Mouse (Mus musculus) liver, embryonic 11.5 days (tissue): ENCODE results near the gene Camk2b. TPM values are rescaled to one million over a fixed set of nuclear protein-coding genes. Genes with fewer than 3 reads are reported as not detected.

ENCODE experiments used
- ATAC-seq: fragments of 200-750 bp; cut with Nextera tagmentation; replicated peaks from 2 replicates; pipeline ENCODE4 v1.8.0; 2017; ENCODE audit warnings: moderate number of reproducible peaks, mild to moderate bottlenecking, moderate TSS enrichment, moderate library complexity; ENCODE audit not compliant: low FRiP score
- DNase-seq: peaks from one replicate; pipeline ENCODE4 v3.0.0-alpha.2; 2017; ENCODE audit warnings: low spot score
- H3K27ac ChIP-seq: fragments of 300-500 bp; sonication (generic); 2 replicates; pipeline ENCODE4 v1.5.1; 2014; ENCODE audit warnings: mild to moderate bottlenecking, low read depth, low read length, control low read depth
- H3K27me3 ChIP-seq: fragments of 300-500 bp; sonication (generic); replicated peaks from 2 replicates; pipeline ENCODE4 v1.6.1; 2014; ENCODE audit warnings: low read length, mixed read lengths; ENCODE audit not compliant: control insufficient read depth, insufficient read depth
- H3K36me3 ChIP-seq: fragments of 300-500 bp; sonication (generic); 2 replicates; pipeline ENCODE4 v1.6.1; 2014; ENCODE audit warnings: mild to moderate bottlenecking, low read length, moderate library complexity, mixed read lengths; ENCODE audit not compliant: control insufficient read depth, insufficient read depth
- H3K4me1 ChIP-seq: fragments of 300-500 bp; sonication (generic); replicated peaks from 2 replicates; pipeline ENCODE4 v1.6.1; 2014; ENCODE audit warnings: low read length, mixed read lengths; ENCODE audit not compliant: control insufficient read depth, insufficient read depth
- H3K4me2 ChIP-seq: fragments of 300-500 bp; sonication (generic); 2 replicates; pipeline ENCODE4 v1.6.1; 2014; ENCODE audit warnings: mild to moderate bottlenecking, control low read depth, moderate library complexity
- H3K4me3 ChIP-seq: fragments of 300-500 bp; sonication (generic); 2 replicates; pipeline ENCODE4 v1.5.1; 2014; ENCODE audit warnings: low read depth, low read length, control low read depth
- H3K9ac ChIP-seq: fragments of 300-500 bp; sonication (generic); 2 replicates; pipeline ENCODE4 v1.6.1; 2014; ENCODE audit warnings: low read depth, low read length, control low read depth
- H3K9me3 ChIP-seq: fragments of 300-500 bp; sonication (generic); 2 replicates; pipeline ENCODE4 v1.6.1; 2016; ENCODE audit warnings: low read length, inconsistent platforms, mixed read lengths; ENCODE audit not compliant: control insufficient read depth
- WGBS: fragments of 180-500 bp; shearing (Covaris S2); extraction: QIAGEN DNeasy Blood & Tissue Kit; methylation state at CpG from one replicate; pipeline ENCODE4 v1.1.7; 2014; 5-methylcytosine and 5-hydroxymethylcytosine counted together
- polyA plus RNA-seq: library from polyadenylated mRNA; unstranded; fragments of >200 nt; fragmentation: Nextera tagmentation; extraction: Ambion mirVana; gene quantifications from 2 replicates; pipeline ENCODE4 v1.2.1, GENCODE M21; 2014

Gene Camk2b
- polyA plus RNA-seq, 1 experiment from 2014 or later = 0.99 TPM

- Histone ChIP-seq H3K4me3 (no peak overlapping the region), H3K9me3 (no peaks in the 10 kb centered on the region), H3K27me3 (peaks cover 46% of the 10 kb centered on the region), H3K4me2 (no peak overlapping the region), H3K9ac (no peak overlapping the region), H3K36me3 (no peaks in the 10 kb centered on the region), H3K4me1 (no peaks in the 10 kb centered on the region; the same call in 1 of the 2 replicates), H3K27ac (no peak overlapping the region)
- 85% methylated on average over 11 of the region's 11 CpGs for WGBS
- ATAC-seq = no peak
- no peak for DNase-seq
Measured at GRCm38 (mm10) chr11:6062329-6062728, 3.8 kb downstream of the Camk2b start.

GRCm38 (mm10) chr11:6061891-6062290, 4.3 kb downstream of the Camk2b start:
- no peaks in the 10 kb centered on the region for H3K9me3 ChIP-seq
- no peaks in the 10 kb centered on the region; the same call in 1 of the 2 replicates for H3K4me1 ChIP-seq
- DNase-seq (no peak), ATAC-seq (no peak)
- H3K27ac ChIP-seq = no peak overlapping the region
- WGBS = 74% methylated on average over 5 of the region's 5 CpGs
- peaks cover 42% of the 10 kb centered on the region for H3K27me3 ChIP-seq
- no peak overlapping the region for H3K4me3 ChIP-seq
- H3K4me2 ChIP-seq = no peak overlapping the region
- no peaks in the 10 kb centered on the region for H3K36me3 ChIP-seq
- H3K9ac ChIP-seq = no peak overlapping the region

- H3K9ac ChIP-seq = no peak overlapping the region
Measured at GRCm38 (mm10) chr11:6059162-6059561, 7.0 kb downstream of the Camk2b start.

GRCm38 (mm10) chr11:6053386-6053785, 12.8 kb downstream of the Camk2b start:
- WGBS = 82% methylated on average over 8 of the region's 8 CpGs
- H3K4me1 ChIP-seq = no peaks in the 10 kb centered on the region
- H3K9ac ChIP-seq = no peak overlapping the region
- no peak overlapping the region for H3K4me3 ChIP-seq
- no peak overlapping the region for H3K4me2 ChIP-seq
- H3K36me3 ChIP-seq = no peaks in the 10 kb centered on the region
- H3K27me3 ChIP-seq = no peaks in the 10 kb centered on the region
- no peaks in the 10 kb centered on the region for H3K9me3 ChIP-seq
- DNase-seq (no peak), ATAC-seq (no peak)
- no peak overlapping the region for H3K27ac ChIP-seq

More at GRCm38 (mm10) chr11:6059162-6059561, 7.0 kb downstream of the Camk2b start:
- WGBS = 89% methylated on average over 10 of the region's 10 CpGs
- ATAC-seq (no peak), DNase-seq (no peak)
- Histone ChIP-seq H3K9me3 (no peaks in the 10 kb centered on the region), H3K27me3 (peaks cover 15% of the 10 kb centered on the region), H3K4me1 (no peaks in the 10 kb centered on the region), H3K36me3 (no peaks in the 10 kb centered on the region), H3K27ac (no peak overlapping the region), H3K4me3 (no peak overlapping the region), H3K4me2 (no peak overlapping the region)

GRCm38 (mm10) chr11:6050066-6050560, 16.0 kb downstream of the Camk2b start:
- WGBS = 82% methylated on average over 4 of the region's 4 CpGs
- no peak overlapping the region for H3K27ac ChIP-seq
- no peak overlapping the region for H3K4me2 ChIP-seq
- no peak overlapping the region for H3K9ac ChIP-seq
- no peaks in the 10 kb centered on the region for H3K4me1 ChIP-seq
- H3K9me3 ChIP-seq = no peaks in the 10 kb centered on the region
- ATAC-seq (no peak), DNase-seq (no peak)
- no peaks in the 10 kb centered on the region for H3K36me3 ChIP-seq
- H3K4me3 ChIP-seq = no peak overlapping the region
- H3K27me3 ChIP-seq = no peaks in the 10 kb centered on the region

DNA sequence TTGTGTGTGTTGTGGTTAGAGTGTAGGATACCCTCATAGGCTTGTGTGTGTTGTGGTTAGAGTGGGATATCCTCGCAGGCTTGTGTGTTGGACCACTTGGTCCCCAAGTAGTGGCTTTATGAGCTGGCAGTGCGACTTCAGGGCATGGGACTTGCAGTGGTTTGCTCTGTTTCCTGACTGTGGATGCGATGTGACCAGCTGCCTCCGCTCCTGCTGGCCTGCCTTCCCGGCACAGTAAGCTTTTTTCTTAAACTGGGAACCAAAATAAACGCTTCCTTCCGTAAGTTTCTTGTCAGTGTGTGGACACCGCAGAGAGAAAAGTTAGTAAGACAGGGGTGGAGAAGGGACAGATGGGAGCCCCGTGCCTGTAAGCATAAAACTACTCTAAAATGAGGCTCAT, 18.0 kb downstream of the Camk2b start:
- ATAC-seq = no peak

DNA sequence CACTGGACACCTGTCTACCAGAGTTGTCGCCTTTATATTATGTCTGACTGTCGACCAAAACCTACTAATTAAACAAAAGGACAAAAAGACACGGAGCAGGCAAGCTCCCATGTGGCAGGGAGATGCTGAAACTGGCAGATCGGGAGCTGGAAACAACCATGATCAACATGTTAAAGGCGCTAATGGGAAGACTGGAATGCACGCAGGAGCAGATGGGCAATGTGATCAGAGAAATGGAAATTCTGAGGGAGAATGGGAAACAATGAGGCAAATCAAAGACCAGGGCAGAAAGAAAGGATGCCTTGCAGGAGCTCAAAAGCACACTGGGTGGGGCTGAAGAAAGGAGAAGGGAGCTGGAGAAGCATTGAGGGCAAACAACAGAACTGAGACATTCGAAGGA, 27.2 kb downstream of the Camk2b start:
- no peaks in the 10 kb centered on the region for H3K9me3 ChIP-seq
- WGBS = 74% methylated on average over 7 of the region's 7 CpGs
- no peak for ATAC-seq
- no peak overlapping the region for H3K4me2 ChIP-seq
- no peak overlapping the region for H3K27ac ChIP-seq
- H3K4me1 ChIP-seq = no peaks in the 10 kb centered on the region
- H3K36me3 ChIP-seq = no peaks in the 10 kb centered on the region
- H3K9ac ChIP-seq = no peak overlapping the region
- DNase-seq = no peak
- no peak overlapping the region for H3K4me3 ChIP-seq
- H3K27me3 ChIP-seq = no peaks in the 10 kb centered on the region

More for the DNA sequence above, 18.0 kb downstream of the Camk2b start:
- no peaks in the 10 kb centered on the region for H3K27me3 ChIP-seq
- no peaks in the 10 kb centered on the region for H3K36me3 ChIP-seq
- H3K4me2 ChIP-seq = no peak overlapping the region
- H3K4me1 ChIP-seq = no peaks in the 10 kb centered on the region
- no peak for DNase-seq
- H3K27ac ChIP-seq = no peak overlapping the region
- no peaks in the 10 kb centered on the region for H3K9me3 ChIP-seq
- WGBS = 66% methylated on average over 9 of the region's 9 CpGs
- no peak overlapping the region for H3K4me3 ChIP-seq
- no peak overlapping the region for H3K9ac ChIP-seq

DNA sequence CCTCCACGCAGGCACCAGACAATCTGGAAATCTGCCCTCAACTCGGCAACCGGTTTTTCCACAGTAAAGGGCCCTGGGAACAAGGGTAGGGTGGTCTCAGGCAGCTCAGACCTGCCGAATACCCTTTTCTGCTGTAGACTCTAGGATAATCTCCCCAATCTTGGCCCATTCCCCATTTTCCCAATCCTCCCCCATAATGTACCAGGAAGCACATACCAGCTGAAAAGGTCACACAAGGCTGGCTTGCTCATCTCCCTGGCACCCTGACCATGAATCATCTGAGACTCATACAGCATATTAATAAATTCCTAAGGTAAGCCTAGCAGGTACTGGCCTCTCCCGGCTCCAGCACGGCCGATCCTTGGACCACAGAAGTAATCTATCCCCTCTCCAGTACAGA, 28.5 kb downstream of the Camk2b start:
- ATAC-seq (no peak), DNase-seq (no peak)
- Histone ChIP-seq H3K4me3 (no peak overlapping the region), H3K4me1 (no peaks in the 10 kb centered on the region), H3K27me3 (no peaks in the 10 kb centered on the region), H3K9me3 (no peaks in the 10 kb centered on the region), H3K27ac (no peak overlapping the region), H3K9ac (no peak overlapping the region), H3K36me3 (no peaks in the 10 kb centered on the region), H3K4me2 (no peak overlapping the region)
- 90% methylated on average over 7 of the region's 7 CpGs for WGBS

DNA sequence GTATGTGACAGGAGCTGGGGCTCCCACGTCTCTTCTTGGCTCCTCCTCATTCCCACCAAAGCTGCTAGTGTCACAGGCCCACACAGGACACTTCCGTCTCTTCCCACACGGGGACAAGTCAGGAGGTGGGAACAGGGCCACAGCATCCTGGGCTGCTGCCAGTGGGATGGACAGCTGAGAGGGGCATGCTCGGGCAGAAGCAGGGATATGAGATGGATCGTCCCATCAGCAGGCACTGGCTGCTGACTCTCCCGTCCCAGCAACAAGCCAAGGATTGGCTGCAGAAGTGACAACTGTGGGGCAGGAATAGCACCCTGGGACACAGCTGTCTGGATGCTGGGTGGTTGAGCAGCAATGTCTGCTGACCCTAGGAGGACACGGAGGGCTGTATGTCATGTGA, 29.0 kb downstream of the Camk2b start:
- ATAC-seq = no peak
- WGBS = 82% methylated on average over 7 of the region's 7 CpGs
- H3K27me3 ChIP-seq = no peaks in the 10 kb centered on the region

More for the DNA sequence above, 29.0 kb downstream of the Camk2b start:
- H3K36me3 ChIP-seq = no peaks in the 10 kb centered on the region
- no peak for DNase-seq
- H3K4me2 ChIP-seq = no peak overlapping the region
- H3K4me3 ChIP-seq = no peak overlapping the region
- no peak overlapping the region for H3K27ac ChIP-seq
- no peak overlapping the region for H3K9ac ChIP-seq
- no peaks in the 10 kb centered on the region for H3K4me1 ChIP-seq
- H3K9me3 ChIP-seq = no peaks in the 10 kb centered on the region
